15 mouse cellular contexts compared by ENCODE assay signal in genomic region chr11:3396091-3396490, GRCm38 (mm10). TPM values are rescaled to one million over a fixed set of nuclear protein-coding genes. Genes with fewer than 3 reads are reported as not detected.
A peak's percentile ranks its signal among the peaks of the same experiment; 100 is the strongest.
DNase-seq lines count a peak whose midpoint lies in the region; ATAC-seq and TF ChIP-seq lines count a peak whose summit lies in the region.
"Had no signal": no experiment of that assay in that cellular context is flagged by ENCODE, and none has a peak within 500 bp of the region (broad histone marks: within the 10 kb centered on the region; RNA-seq: fewer than 3 reads in every experiment).

No protein-coding gene starts in this region.

- no peak overlapping the region for H3K4me2 ChIP-seq in forebrain, embryonic 15.5 days (replicated peaks)
- no peak overlapping the region for H3K4me2 ChIP-seq in hindbrain, postnatal 0 days (ENCODE audit: low read depth, low read length)
- H3K4me2 ChIP-seq in neural tube, embryonic 13.5 days, result no peak overlapping the region
- no peak overlapping the region for H3K4me2 ChIP-seq in heart, embryonic 11.5 days
- H3K4me2 ChIP-seq: lung, embryonic 14.5 days had no signal

- H3K9ac ChIP-seq in forebrain, embryonic 15.5 days (replicated peaks), result no peak overlapping the region
- no peak overlapping the region for H3K9ac ChIP-seq in hindbrain, postnatal 0 days (replicated peaks; ENCODE audit: low read length)
- no peak overlapping the region for H3K9ac ChIP-seq in neural tube, embryonic 13.5 days
- H3K9ac ChIP-seq in heart, embryonic 11.5 days (ENCODE audit: low read depth, low read length), result no peak overlapping the region
- H3K9ac ChIP-seq: lung, embryonic 14.5 days had no signal

- intact Hi-C loops in heart, postnatal 10 days (cut with DNase I), result no loop called here

- WGBS in forebrain, embryonic 15.5 days, result 16% methylated on average over 3 of the region's 3 CpGs
- 24% methylated on average over 3 of the region's 3 CpGs for WGBS in hindbrain, postnatal 0 days
- WGBS in neural tube, embryonic 13.5 days, result 32% methylated on average over 3 of the region's 3 CpGs
- WGBS in heart, embryonic 11.5 days (ENCODE audit: insufficient replicate concordance), result 71% methylated on average over 3 of the region's 3 CpGs

- H3K9me3 ChIP-seq in forebrain, embryonic 15.5 days, result no peaks in the 10 kb centered on the region
- no peaks in the 10 kb centered on the region for H3K9me3 ChIP-seq in hindbrain, postnatal 0 days (ENCODE audit: low read length)
- no peaks in the 10 kb centered on the region for H3K9me3 ChIP-seq in neural tube, embryonic 13.5 days
- H3K9me3 ChIP-seq in heart, embryonic 11.5 days (replicated peaks; ENCODE audit: control insufficient read depth, low read length), result no peaks in the 10 kb centered on the region

- no peaks in the 10 kb centered on the region for H3K27me3 ChIP-seq in forebrain, embryonic 15.5 days
- H3K27me3 ChIP-seq in hindbrain, postnatal 0 days (ENCODE audit: insufficient read depth, low read length), result no peaks in the 10 kb centered on the region
- H3K27me3 ChIP-seq in neural tube, embryonic 13.5 days, result no peaks in the 10 kb centered on the region
- no peaks in the 10 kb centered on the region for H3K27me3 ChIP-seq in heart, embryonic 11.5 days (ENCODE audit: control insufficient read depth, insufficient read depth, low read length)

- no peak for DNase-seq in layer of hippocampus, adult 2 months (ENCODE audit: low spot score in 2 of 2)
- DNase-seq in layer of hippocampus, adult 18-20 months (ENCODE audit: low spot score in 2 of 2), result no peak
- peak; percentile 37 for DNase-seq in hindbrain, postnatal 0 days (ENCODE audit: low spot score)
- DNase-seq in cerebellum, adult 11-12 months, result no peak
- DNase-seq in heart, postnatal 10 days, result no peak
- DNase-seq: cerebellum, adult 11 months; heart, adult 18-20 months; heart, postnatal 14 days; kidney, adult 11 months; kidney, postnatal 36 days; lung, embryonic 14.5 days; right cerebral cortex, postnatal 25 days had no signal

- H3K36me3 ChIP-seq in forebrain, embryonic 15.5 days, result no peaks in the 10 kb centered on the region
- no peaks in the 10 kb centered on the region for H3K36me3 ChIP-seq in hindbrain, postnatal 0 days (ENCODE audit: insufficient read depth, low read length)
- 0 out of 2 replicates have a peak, but pooled peaks cover 4% of the 10 kb centered on the region for H3K36me3 ChIP-seq in neural tube, embryonic 13.5 days
- no peaks in the 10 kb centered on the region; the same call in 1 of the 2 replicates for H3K36me3 ChIP-seq in heart, embryonic 11.5 days (ENCODE audit: control insufficient read depth, insufficient read depth, low read length)

- peaks cover 14% of the 10 kb centered on the region for H3K4me1 ChIP-seq in forebrain, embryonic 15.5 days
- H3K4me1 ChIP-seq in hindbrain, postnatal 0 days (ENCODE audit: insufficient read depth, low read length), result 0 out of 2 replicates have a peak, but pooled peaks cover 4% of the 10 kb centered on the region
- H3K4me1 ChIP-seq in neural tube, embryonic 13.5 days (replicated peaks), result peaks cover 24% of the 10 kb centered on the region
- H3K4me1 ChIP-seq in heart, embryonic 11.5 days (ENCODE audit: control insufficient read depth, insufficient read depth, low read length), result peaks cover 3% of the 10 kb centered on the region; the same call in 1 of the 2 replicates

- peak overlapping the region; percentile 89 for H3K27ac ChIP-seq in layer of hippocampus, adult 2 months
- H3K27ac ChIP-seq in forebrain, embryonic 15.5 days (replicated peaks), result peak overlapping the region; percentile 20; the same call in 1 of the 2 replicates
- H3K27ac ChIP-seq in hindbrain, postnatal 0 days, result peak overlapping the region; percentile 73
- peak overlapping the region; percentile 80 for H3K27ac ChIP-seq in neural tube, embryonic 13.5 days (replicated peaks)
- no peak overlapping the region for H3K27ac ChIP-seq in heart, embryonic 11.5 days (ENCODE audit: low read depth, low read length)

- peak; percentile 41; the same call in 1 of the 2 replicates for ATAC-seq in forebrain, embryonic 15.5 days (replicated peaks)
- peak; percentile 76; the same call in 1 of the 2 replicates for ATAC-seq in hindbrain, postnatal 0 days
- peak; percentile 80 for ATAC-seq in neural tube, embryonic 13.5 days (ENCODE audit: low read depth)
- ATAC-seq in heart, embryonic 11.5 days (replicated peaks; ENCODE audit: insufficient number of reproducible peaks, low FRiP score, low TSS enrichment), result no peak

- TF ChIP-seq CTCF in layer of hippocampus, adult 2 months (conservative IDR thresholded peaks at IDR 0.05), result no peak
- TF ChIP-seq CTCF in hindbrain, postnatal 0 days (IDR thresholded peaks at IDR 0.05; ENCODE audit: low read depth), result no peak

- H3K4me3 ChIP-seq in layer of hippocampus, adult 2 months, result no peak overlapping the region
- no peak overlapping the region for H3K4me3 ChIP-seq in forebrain, embryonic 15.5 days
- no peak overlapping the region for H3K4me3 ChIP-seq in hindbrain, postnatal 0 days (ENCODE audit: low read length)
- no peak overlapping the region for H3K4me3 ChIP-seq in neural tube, embryonic 13.5 days
- no peak overlapping the region for H3K4me3 ChIP-seq in heart, embryonic 11.5 days (ENCODE audit: low read depth, low read length)

RNA-seq across cellular contexts. Expression of gene Limk2, which starts 12.9 kb away (rescaled TPM):
- 100 to 1,000 TPM in 1 of 2 experiments, 10 to 100 TPM in 1; 97.6 to 117 TPM for total RNA-seq in layer of hippocampus, adult 2 months (2021)
- 10 to 100 TPM; 90.1 to 97.5 TPM for total RNA-seq in layer of hippocampus, adult 18-20 months (2021)
- polyA plus RNA-seq in forebrain, embryonic 15.5 days (2015; fragmentation: Nextera tagmentation; extraction: Ambion mirVana), result 98.1 and 103 TPM in 2 replicates
- total RNA-seq in hindbrain, postnatal 0 days (2014; rRNA removed), result 206 and 235 TPM in 2 replicates
- 110 and 113 TPM in 2 replicates for polyA plus RNA-seq in hindbrain, postnatal 0 days (2015; fragmentation: Nextera tagmentation; extraction: Ambion mirVana)
- 128 and 143 TPM in 2 replicates for polyA plus RNA-seq in neural tube, embryonic 13.5 days (2015; fragmentation: Nextera tagmentation; extraction: Ambion mirVana)
- total RNA-seq in heart, postnatal 10 days (2021), result 10 to 100 TPM; 25.2 to 27.7 TPM
- polyA plus RNA-seq in heart, embryonic 11.5 days (2014; fragmentation: Nextera tagmentation; extraction: Ambion mirVana), result 61.8 and 72.3 TPM in 2 replicates

RNA-seq across cellular contexts. Expression of gene Rnf185, which starts 56.1 kb away (rescaled TPM):
- total RNA-seq in layer of hippocampus, adult 2 months (2021), result 10 to 100 TPM; 26.6 to 29.1 TPM
- total RNA-seq in layer of hippocampus, adult 18-20 months (2021), result 10 to 100 TPM; 30.2 to 32.2 TPM
- polyA plus RNA-seq in forebrain, embryonic 15.5 days (2015; fragmentation: Nextera tagmentation; extraction: Ambion mirVana), result 39.8 and 41.6 TPM in 2 replicates
- total RNA-seq in hindbrain, postnatal 0 days (2014; rRNA removed), result 36.1 and 40.2 TPM in 2 replicates
- 31.4 and 36.6 TPM in 2 replicates for polyA plus RNA-seq in hindbrain, postnatal 0 days (2015; fragmentation: Nextera tagmentation; extraction: Ambion mirVana)
- polyA plus RNA-seq in neural tube, embryonic 13.5 days (2015; fragmentation: Nextera tagmentation; extraction: Ambion mirVana), result 40.8 and 41.8 TPM in 2 replicates
- 10 to 100 TPM; 27.9 to 28.0 TPM for total RNA-seq in heart, postnatal 10 days (2021)
- 27.5 and 31.4 TPM in 2 replicates for polyA plus RNA-seq in heart, embryonic 11.5 days (2014; fragmentation: Nextera tagmentation; extraction: Ambion mirVana)
